Mouse (Mus musculus): ENCODE measurements at regions not wholly inside any gene's neighbourhood (a gene's known extent, or its start where the extent isn't known, plus 50 kb on each side); places are given as distances from the start of the nearest gene placed in this dataset.

GRCm38 (mm10) chr1:137813716-137814115 lies 361.8 kb downstream of the Ptprc start:
- TF ChIP-seq CTCF (conservative IDR thresholded peaks at IDR 0.05 in 1 of 2, IDR thresholded peaks at IDR 0.05 in 1 of 2; ENCODE audit: low read depth in 2 of 2, low read length in 2 of 2) = no peak
- no peak for TF ChIP-seq POLR2A (IDR thresholded peaks at IDR 0.05; ENCODE audit: low read depth, low read length)
- no peak for TF ChIP-seq POLR2AphosphoS2 (IDR thresholded peaks at IDR 0.05; ENCODE audit: low read depth, low read length)
- no peak for TF ChIP-seq MXI1 (IDR thresholded peaks at IDR 0.05; ENCODE audit: low read depth, low read length)
- no peak for TF ChIP-seq ZNF384 (IDR thresholded peaks at IDR 0.05; ENCODE audit: low read depth, low read length)
- no peak for TF ChIP-seq ZKSCAN1 (IDR thresholded peaks at IDR 0.05; ENCODE audit: borderline replicate concordance, low read depth, low read length)
- TF ChIP-seq MEF2A (IDR thresholded peaks at IDR 0.05; ENCODE audit: borderline replicate concordance, low read depth, low read length) = no peak
- no peak for TF ChIP-seq TCF12 (IDR thresholded peaks at IDR 0.05; ENCODE audit: low read depth, low read length)
- no peak for TF ChIP-seq MYC (IDR thresholded peaks at IDR 0.05; ENCODE audit: low read depth, low read length)
- no peak for TF ChIP-seq UBTF (IDR thresholded peaks at IDR 0.05; ENCODE audit: low read depth, low read length)
- no peak for TF ChIP-seq NELFE (IDR thresholded peaks at IDR 0.05; ENCODE audit: low read depth, low read length)
- TF ChIP-seq RCOR1 (conservative IDR thresholded peaks at IDR 0.05; ENCODE audit: low read depth, low read length) = no peak
- TF ChIP-seq EP300 (IDR thresholded peaks at IDR 0.05; ENCODE audit: low read length) = no peak
